In genomic region chr16:43701765-43702504, GRCm38 (mm10) we compare ENCODE assay signal across 12 mouse cellular contexts. TPM values are rescaled to one million over a fixed set of nuclear protein-coding genes. Genes with fewer than 3 reads are reported as not detected.
DNase-seq lines count a peak whose midpoint lies in the region; ATAC-seq and TF ChIP-seq lines count a peak whose summit lies in the region.
"Had no signal": no experiment of that assay in that cellular context is flagged by ENCODE, and none has a peak within 500 bp of the region (broad histone marks: within the 10 kb centered on the region; RNA-seq: fewer than 3 reads in every experiment).

No protein-coding gene starts in this region.

- no peak for DNase-seq in midbrain, postnatal 0 days (ENCODE audit: low spot score)
- DNase-seq in embryo, embryonic 11 days = peak; percentile 34
- DNase-seq in heart, postnatal 14 days = peak; percentile 38 to 65
- no peak for DNase-seq in ovary, postnatal 14 days (ENCODE audit: low spot score)
- DNase-seq in cerebellum, adult 9-11 months = no peak
- DNase-seq: cerebellum, adult 18-20 months; gastrocnemius, postnatal 14 days had no signal

- H3K27ac ChIP-seq in midbrain, embryonic 13.5 days = no peak overlapping the region
- H3K27ac ChIP-seq in midbrain, postnatal 0 days (ENCODE audit: low read depth, low read length) = no peak overlapping the region
- peak overlapping the region; percentile 34 for H3K27ac ChIP-seq in neural tube, embryonic 13.5 days (replicated peaks)

- no peak overlapping the region for H3K4me2 ChIP-seq in midbrain, embryonic 13.5 days (replicated peaks)
- no peak overlapping the region for H3K4me2 ChIP-seq in midbrain, postnatal 0 days (ENCODE audit: low read depth, low read length, poor library complexity, severe bottlenecking)
- H3K4me2 ChIP-seq in neural tube, embryonic 13.5 days = no peak overlapping the region

- H3K9ac ChIP-seq in midbrain, embryonic 13.5 days (replicated peaks) = no peak overlapping the region
- no peak overlapping the region for H3K9ac ChIP-seq in midbrain, postnatal 0 days (replicated peaks; ENCODE audit: low read length, poor library complexity, severe bottlenecking)
- H3K9ac ChIP-seq in neural tube, embryonic 13.5 days = no peak overlapping the region

- no peaks in the 10 kb centered on the region for H3K9me3 ChIP-seq in midbrain, embryonic 13.5 days
- H3K9me3 ChIP-seq in midbrain, postnatal 0 days (ENCODE audit: low read length) = no peaks in the 10 kb centered on the region
- no peaks in the 10 kb centered on the region for H3K9me3 ChIP-seq in neural tube, embryonic 13.5 days

- H3K4me1 ChIP-seq in midbrain, embryonic 13.5 days (replicated peaks) = no peaks in the 10 kb centered on the region; the same call in 1 of the 2 replicates
- H3K4me1 ChIP-seq in midbrain, postnatal 0 days (ENCODE audit: insufficient read depth, low read length) = no peaks in the 10 kb centered on the region
- peaks cover 12% of the 10 kb centered on the region for H3K4me1 ChIP-seq in neural tube, embryonic 13.5 days (replicated peaks)

- no peak overlapping the region for H3K4me3 ChIP-seq in midbrain, embryonic 13.5 days (replicated peaks)
- no peak overlapping the region for H3K4me3 ChIP-seq in midbrain, postnatal 0 days (ENCODE audit: low read depth, low read length)
- no peak overlapping the region for H3K4me3 ChIP-seq in neural tube, embryonic 13.5 days

- TF ChIP-seq CTCF in midbrain, postnatal 0 days (IDR thresholded peaks at IDR 0.05) = no peak

- H3K36me3 ChIP-seq in midbrain, embryonic 13.5 days = no peaks in the 10 kb centered on the region
- no peaks in the 10 kb centered on the region for H3K36me3 ChIP-seq in midbrain, postnatal 0 days (ENCODE audit: insufficient read depth, low read length)
- H3K36me3 ChIP-seq in neural tube, embryonic 13.5 days = no peaks in the 10 kb centered on the region

- no peaks in the 10 kb centered on the region for H3K27me3 ChIP-seq in midbrain, embryonic 13.5 days
- H3K27me3 ChIP-seq in midbrain, postnatal 0 days (ENCODE audit: insufficient read depth, low read length) = no peaks in the 10 kb centered on the region
- no peaks in the 10 kb centered on the region for H3K27me3 ChIP-seq in neural tube, embryonic 13.5 days

- intact Hi-C loops in heart, postnatal 14 days (cut with DNase I) = no loop called here

- ATAC-seq in midbrain, embryonic 13.5 days = peak; percentile 45; the same call in 1 of the 2 replicates
- no peak for ATAC-seq in midbrain, postnatal 0 days (ENCODE audit: low FRiP score)
- ATAC-seq in neural tube, embryonic 13.5 days (ENCODE audit: low read depth) = peak; percentile 72
- no peak for ATAC-seq in megakaryocyte progenitor cell, adult 5-6 weeks (replicated peaks; ENCODE audit: poor library complexity)

- WGBS in midbrain, embryonic 13.5 days = 80% methylated on average over 14 of the region's 14 CpGs
- 71% methylated on average over 14 of the region's 14 CpGs for WGBS in midbrain, postnatal 0 days
- WGBS in neural tube, embryonic 13.5 days = 56% methylated on average over 14 of the region's 14 CpGs

RNA-seq across cellular contexts. Expression of gene Tigit, which starts 38.0 kb away (rescaled TPM):
- not detected in 2 replicates for polyA plus RNA-seq in midbrain, embryonic 13.5 days (2015; fragmentation: Nextera tagmentation; extraction: Ambion mirVana)
- total RNA-seq in midbrain, postnatal 0 days (2014; rRNA removed) = not detected in 2 replicates
- polyA plus RNA-seq in midbrain, postnatal 0 days (2015; fragmentation: Nextera tagmentation; extraction: Ambion mirVana) = 0.17 TPM in 1 of 2 replicates, not detected in the other
- total RNA-seq in heart, postnatal 14 days (2021) = not detected
- not detected in 2 replicates for polyA plus RNA-seq in neural tube, embryonic 13.5 days (2015; fragmentation: Nextera tagmentation; extraction: Ambion mirVana)
- not detected in 2 replicates for total RNA-seq in megakaryocyte progenitor cell, adult 5-6 weeks (2015)
- not detected in 2 replicates for total RNA-seq in megakaryocyte progenitor cell, adult 5-6 weeks (2017)
- total RNA-seq: gastrocnemius, postnatal 14 days; left cerebral cortex, postnatal 10 days; megakaryocyte-erythroid progenitor cell, adult 5-6 weeks had no signal

RNA-seq across cellular contexts. Expression of gene Drd3, which starts 51.9 kb away (rescaled TPM):
- polyA plus RNA-seq in midbrain, embryonic 13.5 days (2015; fragmentation: Nextera tagmentation; extraction: Ambion mirVana) = not detected in 2 replicates
- total RNA-seq in midbrain, postnatal 0 days (2014; rRNA removed) = not detected in 2 replicates
- not detected in 2 replicates for polyA plus RNA-seq in midbrain, postnatal 0 days (2015; fragmentation: Nextera tagmentation; extraction: Ambion mirVana)
- total RNA-seq in heart, postnatal 14 days (2021) = not detected
- not detected in 2 replicates for polyA plus RNA-seq in neural tube, embryonic 13.5 days (2015; fragmentation: Nextera tagmentation; extraction: Ambion mirVana)
- total RNA-seq in megakaryocyte progenitor cell, adult 5-6 weeks (2015) = not detected in 2 replicates
- not detected in 2 replicates for total RNA-seq in megakaryocyte progenitor cell, adult 5-6 weeks (2017)
- total RNA-seq: gastrocnemius, postnatal 14 days; megakaryocyte-erythroid progenitor cell, adult 5-6 weeks had no signal

Comparison
In these comparisons a context has a peak if more than half of its experiments do, and no peak if none do; other contexts are left out.
1. ATAC-seq: peak in midbrain, embryonic 13.5 days (single experiment) and neural tube, embryonic 13.5 days (single experiment); none in midbrain, postnatal 0 days (single experiment) and megakaryocyte progenitor cell, adult 5-6 weeks (single experiment).
2. DNase-seq: peak in embryo, embryonic 11 days (single experiment) and heart, postnatal 14 days (2 of 2); none in midbrain, postnatal 0 days (single experiment), ovary, postnatal 14 days (single experiment) and cerebellum, adult 9-11 months (single experiment).